Mouse (Mus musculus) MEL (cell line): ENCODE data around the gene Foxn2. TPM values are rescaled to one million over a fixed set of nuclear protein-coding genes. Genes with fewer than 3 reads are reported as not detected.

Experiments
- DNase-seq: peaks from one replicate; pipeline ENCODE4 v3.0.0; 2011; ENCODE audit warnings: low read depth, low spot score
- H3K27ac ChIP-seq: 2 replicates; pipeline ENCODE4 v1.5.1; 2012; ENCODE audit warnings: low read depth, mild to moderate bottlenecking, control low read depth, low read length, moderate library complexity; ENCODE audit not compliant: control insufficient read depth
- H3K27me3 ChIP-seq, 2 experiments: fragments of 150-350 bp in 1 of 2; sonication (generic) in 1 of 2; 2 replicates each; pipeline ENCODE4 v1.6.1; 2012; ENCODE audit warnings: low read length in 2 of 2, mild to moderate bottlenecking in 2 of 2, improper control_type of control experiment in 1 of 2, moderate library complexity in 1 of 2; ENCODE audit not compliant: insufficient read depth in 2 of 2, control insufficient read depth in 1 of 2
- H3K36me3 ChIP-seq, 2 experiments: 2 replicates each; pipeline ENCODE4 v1.6.1; 2012 to 2014; ENCODE audit warnings: low read length in 2 of 2, improper control_type of control experiment in 1 of 2, inconsistent platforms in 1 of 2, mild to moderate bottlenecking in 1 of 2; ENCODE audit not compliant: insufficient read depth in 2 of 2, control insufficient read depth in 1 of 2
- H3K4me1 ChIP-seq, 2 experiments: fragments of 150-350 bp in 1 of 2; sonication (generic) in 1 of 2; 2 replicates each; pipeline ENCODE4 v1.6.1; 2012; ENCODE audit warnings: low read length in 2 of 2, improper control_type of control experiment in 1 of 2, mild to moderate bottlenecking in 1 of 2; ENCODE audit not compliant: insufficient read depth in 2 of 2, control insufficient read depth in 1 of 2
- H3K4me3 ChIP-seq, 2 experiments: fragments of 150-350 bp in 1 of 2; sonication (generic) in 1 of 2; 2 replicates each; pipeline ENCODE4 v1.5.1; 2012; ENCODE audit warnings: low read depth in 2 of 2, low read length in 2 of 2, mild to moderate bottlenecking in 2 of 2, moderate library complexity in 2 of 2, control low read depth in 1 of 2, improper control_type of control experiment in 1 of 2; ENCODE audit not compliant: control insufficient read depth in 1 of 2, insufficient read depth in 1 of 2
- H3K79me2 ChIP-seq: 2 replicates; pipeline ENCODE4 v1.6.1; 2012; ENCODE audit warnings: mild to moderate bottlenecking, low read length, moderate library complexity; ENCODE audit not compliant: control insufficient read depth, poor library complexity, insufficient read depth
- H3K9ac ChIP-seq: 2 replicates; pipeline ENCODE4 v1.6.1; 2012; ENCODE audit warnings: low read depth, mild to moderate bottlenecking, control low read depth, low read length, moderate library complexity; ENCODE audit not compliant: control insufficient read depth, poor library complexity, severe bottlenecking
- H3K9me3 ChIP-seq: fragments of 150-350 bp; sonication (generic); replicated peaks from 2 replicates; pipeline ENCODE4 v1.6.1; 2012; ENCODE audit warnings: mild to moderate bottlenecking, low read length, improper control_type of control experiment, moderate library complexity; ENCODE audit not compliant: insufficient read depth
- BHLHE40 ChIP-seq: IDR thresholded peaks from 2 replicates; pipeline ENCODE4 v1.6.1; 2012; ENCODE audit warnings: low read depth, mild to moderate bottlenecking, inconsistent platforms, low read length, improper control_type of control experiment, borderline replicate concordance
- CHD1 ChIP-seq: IDR thresholded peaks from 2 replicates; pipeline ENCODE4 v1.6.1; 2012; ENCODE audit warnings: low read depth, mild to moderate bottlenecking, inconsistent platforms, low read length, improper control_type of control experiment
- CHD2 ChIP-seq: IDR thresholded peaks from 2 replicates; pipeline ENCODE4 v1.6.1; 2011; ENCODE audit warnings: low read length, improper control_type of control experiment
- CTCF ChIP-seq, 3 experiments: IDR thresholded peaks in 2 of 3; conservative IDR thresholded peaks in 1 of 3; 2 replicates each; pipeline ENCODE4 v1.5.1; 2011 to 2012; ENCODE audit warnings: low read length in 3 of 3, low read depth in 2 of 3, mild to moderate bottlenecking in 2 of 3, improper control_type of control experiment in 1 of 3, inconsistent platforms in 1 of 3, mixed read lengths in 1 of 3, moderate library complexity in 1 of 3; ENCODE audit not compliant: control insufficient read depth in 1 of 3, insufficient read depth in 1 of 3, poor library complexity in 1 of 3, severe bottlenecking in 1 of 3
- E2F4 ChIP-seq: IDR thresholded peaks from 2 replicates; pipeline ENCODE4 v1.6.1; 2011; ENCODE audit warnings: low read depth, low read length, improper control_type of control experiment, borderline replicate concordance
- ELF1 ChIP-seq: IDR thresholded peaks from 2 replicates; pipeline ENCODE4 v1.6.1; 2014; ENCODE audit warnings: low read depth, mild to moderate bottlenecking, inconsistent platforms, low read length, improper control_type of control experiment, moderate library complexity
- EP300 ChIP-seq, 2 experiments: IDR thresholded peaks; 2 replicates each; pipeline ENCODE4 v1.6.1; 2011; ENCODE audit warnings: improper control_type of control experiment in 2 of 2, low read length in 2 of 2, low read depth in 1 of 2, mild to moderate bottlenecking in 1 of 2
- ETS1 ChIP-seq: IDR thresholded peaks from 2 replicates; pipeline ENCODE4 v1.6.1; 2012; ENCODE audit warnings: low read depth, mild to moderate bottlenecking, inconsistent platforms, low read length, improper control_type of control experiment, moderate library complexity
- GABPA ChIP-seq: IDR thresholded peaks from 2 replicates; pipeline ENCODE4 v1.6.1; 2012; ENCODE audit warnings: low read depth, mild to moderate bottlenecking, inconsistent platforms, low read length, improper control_type of control experiment, moderate library complexity
- HCFC1 ChIP-seq: IDR thresholded peaks from 2 replicates; pipeline ENCODE4 v1.6.1; 2012; ENCODE audit warnings: low read depth, mild to moderate bottlenecking, inconsistent platforms, low read length, improper control_type of control experiment, moderate library complexity
- JUND ChIP-seq: IDR thresholded peaks from 2 replicates; pipeline ENCODE4 v1.6.1; 2011; ENCODE audit warnings: low read depth, mild to moderate bottlenecking, improper control_type of control experiment, low read length
- KAT2A ChIP-seq: conservative IDR thresholded peaks from 2 replicates; pipeline ENCODE4 v1.6.1; 2012; ENCODE audit warnings: low read depth, low read length, improper control_type of control experiment, inconsistent platforms
- MAFK ChIP-seq: IDR thresholded peaks from 2 replicates; pipeline ENCODE4 v1.6.1; 2011; ENCODE audit warnings: low read depth, mild to moderate bottlenecking, low read length, improper control_type of control experiment, borderline replicate concordance
- MYC ChIP-seq: IDR thresholded peaks from 2 replicates; pipeline ENCODE4 v1.6.1; 2011; ENCODE audit warnings: low read depth, mild to moderate bottlenecking, low read length, improper control_type of control experiment, moderate library complexity
- NELFE ChIP-seq: IDR thresholded peaks from 2 replicates; pipeline ENCODE4 v1.6.1; 2011; ENCODE audit warnings: low read depth, low read length, improper control_type of control experiment
- NRF1 ChIP-seq: IDR thresholded peaks from 2 replicates; pipeline ENCODE4 v1.6.1; 2014; ENCODE audit warnings: low read depth, mild to moderate bottlenecking, inconsistent platforms, low read length, improper control_type of control experiment, moderate library complexity; ENCODE audit not compliant: poor library complexity, insufficient read depth, severe bottlenecking
- POLR2AphosphoS5 ChIP-seq: IDR thresholded peaks from 2 replicates; pipeline ENCODE4 v1.6.1; 2012; ENCODE audit warnings: low read depth, borderline replicate concordance, mild to moderate bottlenecking, inconsistent platforms, low read length, moderate library complexity, mixed read lengths
- RAD21 ChIP-seq: IDR thresholded peaks from 2 replicates; pipeline ENCODE4 v1.6.1; 2011; ENCODE audit warnings: mild to moderate bottlenecking, low read depth, low read length, improper control_type of control experiment
- SIN3A ChIP-seq: IDR thresholded peaks from 2 replicates; pipeline ENCODE4 v1.6.1; 2012; ENCODE audit warnings: low read length, improper control_type of control experiment, inconsistent platforms
- SMC3 ChIP-seq: IDR thresholded peaks from 2 replicates; pipeline ENCODE4 v1.6.1; 2011; ENCODE audit warnings: low read depth, low read length, improper control_type of control experiment
- TAL1 ChIP-seq: IDR thresholded peaks from 2 replicates; pipeline ENCODE4 v1.6.1; 2012; ENCODE audit warnings: mild to moderate bottlenecking, inconsistent platforms, low read length, moderate library complexity, mixed read lengths
- TBP ChIP-seq: IDR thresholded peaks from 2 replicates; pipeline ENCODE4 v1.8.0; 2011; ENCODE audit warnings: low read depth, low read length, improper control_type of control experiment
- USF1 ChIP-seq: IDR thresholded peaks from 2 replicates; pipeline ENCODE4 v1.6.1; 2014; ENCODE audit warnings: low read depth, mild to moderate bottlenecking, inconsistent platforms, low read length, improper control_type of control experiment, moderate library complexity
- ZMIZ1 ChIP-seq: IDR thresholded peaks from 2 replicates; pipeline ENCODE4 v1.6.1; 2012; ENCODE audit warnings: low read depth, mild to moderate bottlenecking, inconsistent platforms, low read length, improper control_type of control experiment, moderate library complexity
- ZNF384 ChIP-seq: IDR thresholded peaks from 2 replicates; pipeline ENCODE4 v1.6.1; 2012; ENCODE audit warnings: low read depth, mild to moderate bottlenecking, inconsistent platforms, low read length, improper control_type of control experiment
- polyA plus RNA-seq, 2 experiments: library from polyadenylated mRNA; stranded (reverse) in 1 of 2; unstranded in 1 of 2; fragments of >175 nt in 1 of 2; fragments of >200 nt in 1 of 2; gene quantifications; 2 replicates each; pipeline versions ENCODE4 v1.2.1 to v1.2.4; 2012; ENCODE audit warnings: low replicate concordance in 2 of 2, low read depth in 1 of 2; ENCODE audit not compliant: insufficient read length in 2 of 2, insufficient read depth in 1 of 2, missing spikeins in 1 of 2
- total RNA-seq: library from RNA; depleted of rRNA; stranded (reverse); fragments of 300-350 nt; gene quantifications from 2 replicates; pipeline ENCODE4 v1.2.3, GENCODE M21; 2012

The Foxn2 gene
- total and polyA plus RNA-seq, 3 experiments, result 20.0 to 133 (median 21.7) TPM

- H3K4me3 ChIP-seq, result no peak overlapping the region; a peak in 1 of 4 replicates
Measured at GRCm38 (mm10) chr17:88531176-88531575, 90.7 kb downstream of the Foxn2 start.

GRCm38 (mm10) chr17:88537842-88538430 lies 97.4 kb downstream of the Foxn2 start:
- DNase-seq, result no peak
- TF ChIP-seq NELFE (no peak), USF1 (no peak), NRF1 (no peak), CHD1 (no peak), CHD2 (no peak), TAL1 (no peak), EP300 (IDR thresholded peaks at IDR 0.05; ENCODE audit: low read depth in 1 of 2, low read length in 2 of 2) (no peak), BHLHE40 (no peak), CTCF (IDR thresholded peaks at IDR 0.05 in 2 of 3, conservative IDR thresholded peaks at IDR 0.05 in 1 of 3; ENCODE audit: control insufficient read depth in 1 of 3, insufficient read depth in 1 of 3, low read depth in 2 of 3, low read length in 3 of 3, poor library complexity in 1 of 3, severe bottlenecking in 1 of 3) (no peak), ELF1 (no peak), TBP (no peak), SIN3A (no peak), SMC3 (no peak), E2F4 (no peak), HCFC1 (no peak)
- peaks cover 0 to 10% of the 10 kb centered on the region in 2 experiments; a peak in 2 of 4 replicates for H3K36me3 ChIP-seq
- H3K27ac ChIP-seq, result no peak overlapping the region
- H3K27me3 ChIP-seq, result no peaks in the 10 kb centered on the region
- H3K4me1 ChIP-seq, result peaks cover 6 to 9% of the 10 kb centered on the region in 2 experiments; a peak in 3 of 4 replicates
- no peaks in the 10 kb centered on the region; the same call in 1 of the 2 replicates for H3K79me2 ChIP-seq
- H3K9ac ChIP-seq, result no peak overlapping the region
- no peaks in the 10 kb centered on the region for H3K9me3 ChIP-seq
- H3K4me3 ChIP-seq, result no peak overlapping the region

More at GRCm38 (mm10) chr17:88531176-88531575, 90.7 kb downstream of the Foxn2 start:
- no peak for DNase-seq
- Histone ChIP-seq H3K79me2 (peaks cover 4% of the 10 kb centered on the region; the same call in 1 of the 2 replicates), H3K4me1 (peaks cover 6 to 15% of the 10 kb centered on the region in 2 experiments; a peak in 3 of 4 replicates), H3K27ac (no peak overlapping the region), H3K27me3 (no peaks in the 10 kb centered on the region), H3K9me3 (no peaks in the 10 kb centered on the region), H3K9ac (no peak overlapping the region), H3K36me3 (peaks cover 0 to 11% of the 10 kb centered on the region in 2 experiments; a peak in 2 of 4 replicates)
- TF ChIP-seq GABPA, result no peak
- TF ChIP-seq KAT2A, result no peak
- no peak for TF ChIP-seq TAL1
- no peak for TF ChIP-seq JUND
- no peak for TF ChIP-seq ZMIZ1
- no peak for TF ChIP-seq NRF1
- TF ChIP-seq NELFE, result no peak
- TF ChIP-seq ETS1, result no peak
- TF ChIP-seq CTCF (IDR thresholded peaks at IDR 0.05 in 2 of 3, conservative IDR thresholded peaks at IDR 0.05 in 1 of 3; ENCODE audit: control insufficient read depth in 1 of 3, insufficient read depth in 1 of 3, low read depth in 2 of 3, low read length in 3 of 3, poor library complexity in 1 of 3, severe bottlenecking in 1 of 3), result no peak
- TF ChIP-seq SIN3A, result no peak
- TF ChIP-seq MAFK, result no peak
- no peak for TF ChIP-seq POLR2AphosphoS5
- TF ChIP-seq RAD21, result no peak
- no peak for TF ChIP-seq TBP
- no peak for TF ChIP-seq MYC
- TF ChIP-seq ZNF384, result no peak
